Mouse (Mus musculus) C2C12 (cell line): Measurements from ENCODE around the gene Usp8. TPM values are rescaled to one million over a fixed set of nuclear protein-coding genes. Genes with fewer than 3 reads are reported as not detected.

ENCODE experiments used
- H3K27me3 ChIP-seq: one replicate; pipeline ENCODE4 v1.6.1; 2011; ENCODE audit not compliant: control insufficient read depth, insufficient read depth, insufficient read length
- H3K36me3 ChIP-seq: one replicate; pipeline ENCODE4 v1.6.1; 2011; ENCODE audit not compliant: control insufficient read depth, insufficient read depth
- H3K4me3 ChIP-seq: one replicate; pipeline ENCODE4 v1.5.1; 2011; ENCODE audit warnings: mild to moderate bottlenecking, control low read depth; ENCODE audit not compliant: poor library complexity, insufficient read depth, severe bottlenecking
- H3K79me2 ChIP-seq: one replicate; pipeline ENCODE4 v1.6.1; 2011; ENCODE audit not compliant: control insufficient read depth, insufficient read depth
- H3K79me3 ChIP-seq: one replicate; pipeline ENCODE4 v1.6.1; 2011; ENCODE audit warnings: low read depth, control low read depth
- H3ac ChIP-seq: one replicate; pipeline ENCODE3; 2011; ENCODE audit warnings: low read depth; ENCODE audit not compliant: control insufficient read depth, insufficient read length
- CEBPB ChIP-seq: IDR thresholded peaks from one replicate; pipeline ENCODE4 v1.6.1; 2011; ENCODE audit warnings: low read depth, mild to moderate bottlenecking, control low read depth, moderate library complexity
- CTCF ChIP-seq: IDR thresholded peaks from one replicate; pipeline ENCODE4 v1.5.1; 2011; ENCODE audit not compliant: control insufficient read depth, insufficient read depth, insufficient read length
- FOSL1 ChIP-seq: IDR thresholded peaks from one replicate; pipeline ENCODE4 v1.8.0; 2011; ENCODE audit warnings: mild to moderate bottlenecking, low read length; ENCODE audit not compliant: poor library complexity, insufficient read depth, severe bottlenecking
- MAX ChIP-seq: IDR thresholded peaks from one replicate; pipeline ENCODE4 v1.6.1; 2011; ENCODE audit warnings: mild to moderate bottlenecking, control low read depth
- MYOD1 ChIP-seq: IDR thresholded peaks from one replicate; pipeline ENCODE4 v1.6.1; 2011; ENCODE audit warnings: low read depth; ENCODE audit not compliant: control insufficient read depth, insufficient read length
- MYOG ChIP-seq: IDR thresholded peaks from one replicate; pipeline ENCODE4 v1.6.1; 2011; ENCODE audit not compliant: control insufficient read depth, insufficient read length; ENCODE audit errors: extremely low read depth
- USF1 ChIP-seq: IDR thresholded peaks from one replicate; pipeline ENCODE4 v1.6.1; 2011; ENCODE audit warnings: low read depth, mild to moderate bottlenecking, control low read depth, moderate library complexity
- polyA plus RNA-seq: library from polyadenylated mRNA; unstranded; fragments of >200 nt; fragmentation: generic; extraction: Trizol; gene quantifications from one replicate; pipeline ENCODE4 v1.2.1, GENCODE M21; 2012; ENCODE audit warnings: missing spikeins

Usp8 gene
- polyA plus RNA-seq, 1 experiment = 13.8 TPM

GRCm38 (mm10) chr2:126782433-126782832 lies 75.3 kb downstream of the Usp8 start:
- Histone ChIP-seq H3K36me3 (no peaks in the 10 kb centered on the region), H3K4me3 (no peak overlapping the region), H3ac (no peak overlapping the region), H3K79me2 (no peaks in the 10 kb centered on the region), H3K27me3 (peaks cover 3% of the 10 kb centered on the region), H3K79me3 (no peaks in the 10 kb centered on the region)
- TF ChIP-seq MYOD1 (no peak), MAX (peak; percentile 62), MYOG (no peak)

DNA sequence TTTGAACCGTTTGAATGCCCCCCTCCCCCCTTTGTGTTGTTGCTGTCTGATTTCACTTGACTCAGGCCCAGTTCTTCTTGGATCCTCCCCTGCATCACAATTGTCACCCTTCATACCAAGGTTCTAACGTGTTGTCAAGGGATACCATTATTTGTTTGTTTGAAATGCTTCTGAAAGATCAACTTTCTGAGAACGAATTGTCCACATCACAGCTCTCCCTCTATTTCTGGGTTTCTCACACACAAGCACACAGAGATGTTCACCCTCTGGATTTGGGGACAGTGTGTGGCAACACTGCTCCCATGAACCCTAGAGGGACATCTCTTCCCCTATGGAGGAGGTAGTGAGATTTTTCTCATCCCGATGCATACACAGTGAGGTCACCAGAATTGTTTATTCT lies 76.2 kb downstream of the Usp8 start, which contains the start of gene Usp50:
Usp50 (minus strand) TSS at position 101 of the 400 bp plus-strand sequence.
- H3K27me3 ChIP-seq = peaks cover 3% of the 10 kb centered on the region
- H3K4me3 ChIP-seq = no peak within 1 kb of the TSS
- H3K79me3 ChIP-seq = no peaks in the 10 kb centered on the region
- no peak within 1 kb of the TSS for H3ac ChIP-seq
- H3K36me3 ChIP-seq = no peaks in the 10 kb centered on the region
- no peaks in the 10 kb centered on the region for H3K79me2 ChIP-seq
- TF ChIP-seq FOSL1 (no peak), CEBPB (no peak), CTCF (no peak), USF1 (no peak), MYOD1 (no peak), MAX (no peak), MYOG (no peak)

DNA sequence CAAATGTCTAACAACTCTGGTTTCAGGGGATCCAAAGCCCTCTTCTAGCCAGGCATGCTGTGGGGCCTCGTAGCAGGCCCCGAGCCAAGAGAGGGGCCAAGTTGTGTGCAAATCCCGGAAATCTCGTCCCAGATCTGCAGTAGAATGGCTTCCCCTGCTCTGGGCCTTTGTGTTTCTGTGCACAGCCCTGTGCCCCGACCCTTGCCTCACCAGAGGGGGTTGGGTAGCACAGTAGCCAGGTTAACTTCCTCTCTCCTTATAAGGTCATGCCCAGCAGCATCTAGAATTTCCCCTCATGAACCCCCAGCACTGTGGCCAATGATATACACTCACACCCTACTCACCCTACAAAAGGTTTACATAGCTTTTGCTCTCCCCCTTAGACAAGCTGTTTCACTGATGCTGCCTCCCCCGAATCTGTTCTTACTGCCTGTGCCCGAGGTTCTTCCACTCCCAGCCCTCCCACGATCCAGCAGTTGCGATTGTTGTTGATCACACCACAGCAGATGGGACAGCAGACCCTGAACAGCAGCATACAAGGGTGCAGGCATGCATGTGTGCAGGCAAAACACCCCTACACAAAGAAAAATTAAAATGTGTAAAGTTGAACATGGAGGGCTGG lies 80.7 kb downstream of the Usp8 start:
- Histone ChIP-seq H3K79me2 (no peaks in the 10 kb centered on the region), H3ac (no peak overlapping the region), H3K79me3 (no peaks in the 10 kb centered on the region), H3K36me3 (peaks cover 31% of the 10 kb centered on the region), H3K4me3 (no peak overlapping the region), H3K27me3 (no peaks in the 10 kb centered on the region)
- TF ChIP-seq MAX (no peak), USF1 (no peak), CEBPB (no peak), MYOD1 (no peak), MYOG (no peak), FOSL1 (no peak), CTCF (no peak)

DNA sequence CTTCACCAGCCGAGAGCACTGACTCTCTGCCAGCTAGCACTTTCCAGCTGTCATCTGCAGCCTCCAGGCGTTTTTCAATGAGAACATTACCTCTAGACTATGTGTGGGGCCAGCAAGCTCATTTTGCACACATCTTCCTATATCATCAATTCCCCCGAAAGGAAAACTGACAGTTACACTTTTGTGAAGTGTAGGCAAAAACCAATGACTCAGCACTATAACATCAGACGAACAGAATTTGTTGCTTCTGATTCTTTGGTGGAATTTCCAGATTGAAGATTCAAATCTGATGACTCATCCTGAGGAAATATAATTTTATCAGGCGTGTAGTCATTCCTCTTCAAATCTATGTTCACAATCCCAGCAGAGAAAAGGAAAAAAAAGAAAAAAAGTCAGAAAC lies 85.5 kb downstream of the Usp8 start:
- H3K36me3 ChIP-seq = peaks cover 76% of the 10 kb centered on the region
- no peaks in the 10 kb centered on the region for H3K79me2 ChIP-seq
- no peaks in the 10 kb centered on the region for H3K79me3 ChIP-seq
- no peaks in the 10 kb centered on the region for H3K27me3 ChIP-seq
- H3K4me3 ChIP-seq = no peak overlapping the region
- no peak for TF ChIP-seq FOSL1
- no peak for TF ChIP-seq CTCF
- TF ChIP-seq MYOG = no peak
- no peak for TF ChIP-seq CEBPB
- no peak for TF ChIP-seq MYOD1
- no peak for TF ChIP-seq MAX
- no peak overlapping the region for H3ac ChIP-seq

DNA sequence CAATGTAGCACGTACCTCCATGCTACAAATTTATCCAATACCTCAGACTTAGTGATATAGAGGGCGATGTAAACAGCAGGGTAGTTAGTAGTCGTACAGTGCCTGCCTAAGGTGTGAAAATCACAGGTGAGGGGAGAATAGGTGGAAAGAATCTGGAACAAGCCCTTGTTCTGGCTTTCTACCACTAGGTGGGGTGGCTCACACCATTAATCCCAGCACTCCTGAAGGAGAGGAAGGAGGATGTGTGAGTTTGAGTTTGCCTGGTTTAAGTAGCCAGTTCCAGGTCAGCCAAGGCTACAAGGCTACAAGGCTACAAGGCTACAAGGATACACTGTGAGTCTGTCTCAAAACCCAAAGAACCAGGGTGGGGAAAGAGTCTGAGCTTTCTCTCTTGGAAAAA lies 88.6 kb downstream of the Usp8 start:
- Histone ChIP-seq H3ac (no peak overlapping the region), H3K4me3 (no peak overlapping the region), H3K27me3 (no peaks in the 10 kb centered on the region), H3K79me3 (no peaks in the 10 kb centered on the region), H3K36me3 (peaks cover 84% of the 10 kb centered on the region), H3K79me2 (no peaks in the 10 kb centered on the region)
- TF ChIP-seq CTCF (no peak), USF1 (no peak), MYOG (no peak), MAX (no peak), CEBPB (no peak), FOSL1 (no peak), MYOD1 (no peak)

GRCm38 (mm10) chr2:126798455-126798854 lies 91.3 kb downstream of the Usp8 start:
- Histone ChIP-seq H3K79me2 (no peaks in the 10 kb centered on the region), H3K79me3 (no peaks in the 10 kb centered on the region), H3K4me3 (no peak overlapping the region), H3K36me3 (peaks cover 83% of the 10 kb centered on the region), H3K27me3 (no peaks in the 10 kb centered on the region), H3ac (no peak overlapping the region)
- TF ChIP-seq FOSL1 (no peak), USF1 (no peak), CEBPB (no peak), MAX (no peak), CTCF (no peak), MYOG (no peak), MYOD1 (no peak)
